Mouse (Mus musculus) G1E (cell line): Measurements from ENCODE around the gene Xylt1. TPM values are rescaled to one million over a fixed set of nuclear protein-coding genes. Genes with fewer than 3 reads are reported as not detected.

ENCODE experiments used
- ATAC-seq: 2 replicates; pipeline ENCODE4 v1.8.0; 2016; ENCODE audit warnings: mild to moderate bottlenecking; ENCODE audit not compliant: insufficient number of reproducible peaks, poor library complexity, low FRiP score, severe bottlenecking; ENCODE audit errors: extremely low read depth
- DNase-seq: peaks from one replicate; pipeline ENCODE4 v3.0.0; 2012; ENCODE audit warnings: low spot score
- H3K27me3 ChIP-seq: 2 replicates; pipeline ENCODE4 v1.6.1; 2012; ENCODE audit warnings: mild to moderate bottlenecking, low read length, inconsistent platforms; ENCODE audit not compliant: insufficient read depth
- H3K36me3 ChIP-seq: replicated peaks from 2 replicates; pipeline ENCODE3; 2012; ENCODE audit warnings: mild to moderate bottlenecking, inconsistent platforms
- H3K4me1 ChIP-seq: 2 replicates; pipeline ENCODE4 v1.6.1; 2012; ENCODE audit warnings: low read depth, low read length, inconsistent platforms, mixed read lengths; ENCODE audit not compliant: insufficient read depth
- H3K4me3 ChIP-seq: 2 replicates; pipeline ENCODE4 v1.5.1; 2012; ENCODE audit warnings: low read depth, mild to moderate bottlenecking, inconsistent platforms, low read length, moderate library complexity, mixed read lengths
- H3K9me3 ChIP-seq: replicated peaks from 2 replicates; pipeline ENCODE4 v1.6.1; 2012; ENCODE audit warnings: inconsistent platforms
- CTCF ChIP-seq: IDR thresholded peaks from 2 replicates; pipeline ENCODE4 v1.5.1; 2012; ENCODE audit warnings: low read depth, low read length, inconsistent platforms, mixed read lengths
- GATA1 ChIP-seq: IDR thresholded peaks from 2 replicates; pipeline ENCODE4 v1.6.1; 2012; ENCODE audit warnings: borderline replicate concordance, low read length, inconsistent platforms, mixed read lengths
- GATA2 ChIP-seq: IDR thresholded peaks from 2 replicates; pipeline ENCODE4 v1.6.1; 2012; ENCODE audit warnings: low read depth, low read length, inconsistent platforms, borderline replicate concordance
- POLR2AphosphoS5 ChIP-seq: IDR thresholded peaks from 2 replicates; pipeline ENCODE4 v1.6.1; 2012; ENCODE audit warnings: low read depth, low read length, inconsistent platforms; ENCODE audit not compliant: insufficient replicate concordance
- TAL1 ChIP-seq: conservative IDR thresholded peaks from 2 replicates; pipeline ENCODE4 v1.6.1; 2012; ENCODE audit warnings: low read depth, low read length, inconsistent platforms, mixed read lengths
- polyA plus RNA-seq: library from polyadenylated mRNA; stranded (reverse); fragments of >175 nt; gene quantifications from 2 replicates; pipeline ENCODE4 v1.2.3, GENCODE M21; 2012
- total RNA-seq, 2 experiments: library from RNA; stranded (forward) in 1 of 2; stranded (reverse) in 1 of 2; fragments of 200-1000 nt in 1 of 2; fragments of >200 nt in 1 of 2; fragmentation: Nextera tagmentation in 1 of 2; gene quantifications; 2 replicates each; pipeline ENCODE4 v1.2.3; 2014 to 2017

Gene Xylt1
- total and polyA plus RNA-seq, 3 experiments, result 0.11 TPM; not detected in 2

- H3K4me1 ChIP-seq, result no peaks in the 10 kb centered on the region
- TF ChIP-seq GATA1 (no peak), GATA2 (no peak), TAL1 (no peak), CTCF (no peak), POLR2AphosphoS5 (no peak)
- no peak for ATAC-seq
- no peaks in the 10 kb centered on the region for H3K27me3 ChIP-seq
- no peak for DNase-seq
- H3K9me3 ChIP-seq, result peaks cover 32% of the 10 kb centered on the region
- no peak overlapping the region for H3K4me3 ChIP-seq
- no peaks in the 10 kb centered on the region for H3K36me3 ChIP-seq
Observed at GRCm38 (mm10) chr7:117368647-117369289, 12.0 kb upstream of the Xylt1 start.

- DNase-seq, result no peak
- H3K4me1 ChIP-seq, result no peaks in the 10 kb centered on the region
- H3K9me3 ChIP-seq, result peaks cover 32% of the 10 kb centered on the region
- H3K4me3 ChIP-seq, result no peak overlapping the region
- no peaks in the 10 kb centered on the region for H3K27me3 ChIP-seq
- H3K36me3 ChIP-seq, result no peaks in the 10 kb centered on the region
- no peak for ATAC-seq
- TF ChIP-seq CTCF, result no peak
- TF ChIP-seq POLR2AphosphoS5, result no peak
- no peak for TF ChIP-seq TAL1
- TF ChIP-seq GATA2, result no peak
- no peak for TF ChIP-seq GATA1
Observed at GRCm38 (mm10) chr7:117369290-117369941, 11.4 kb upstream of the Xylt1 start.

DNA sequence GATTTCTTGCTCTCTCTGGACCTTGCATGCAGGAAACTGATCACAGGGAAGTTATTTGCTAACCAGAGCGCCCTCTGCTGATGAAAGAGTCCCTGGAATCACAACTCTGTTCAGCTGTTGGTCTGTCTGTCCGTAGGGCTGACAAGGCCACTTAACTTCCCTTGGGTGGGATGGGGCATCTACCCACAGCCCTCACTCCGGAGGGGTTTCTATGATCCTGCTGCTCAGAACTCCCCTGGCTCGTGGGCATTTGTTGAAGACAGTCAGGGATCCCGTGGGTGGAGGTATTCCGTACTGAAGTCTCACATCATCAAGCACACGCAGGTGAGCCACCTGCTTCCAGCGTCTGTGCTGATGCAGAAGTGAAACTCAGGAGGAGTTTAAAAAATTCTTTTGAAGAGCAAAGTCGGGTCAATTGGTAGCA lies 4.9 kb upstream of the Xylt1 start:
- H3K27me3 ChIP-seq, result no peaks in the 10 kb centered on the region
- H3K4me3 ChIP-seq, result no peak overlapping the region
- no peak for ATAC-seq
- H3K9me3 ChIP-seq, result peaks cover 61% of the 10 kb centered on the region
- H3K4me1 ChIP-seq, result no peaks in the 10 kb centered on the region
- TF ChIP-seq CTCF, result no peak
- TF ChIP-seq GATA2, result no peak
- no peak for TF ChIP-seq TAL1
- TF ChIP-seq POLR2AphosphoS5, result no peak
- no peak for TF ChIP-seq GATA1
- DNase-seq, result no peak
- H3K36me3 ChIP-seq, result no peaks in the 10 kb centered on the region

DNA sequence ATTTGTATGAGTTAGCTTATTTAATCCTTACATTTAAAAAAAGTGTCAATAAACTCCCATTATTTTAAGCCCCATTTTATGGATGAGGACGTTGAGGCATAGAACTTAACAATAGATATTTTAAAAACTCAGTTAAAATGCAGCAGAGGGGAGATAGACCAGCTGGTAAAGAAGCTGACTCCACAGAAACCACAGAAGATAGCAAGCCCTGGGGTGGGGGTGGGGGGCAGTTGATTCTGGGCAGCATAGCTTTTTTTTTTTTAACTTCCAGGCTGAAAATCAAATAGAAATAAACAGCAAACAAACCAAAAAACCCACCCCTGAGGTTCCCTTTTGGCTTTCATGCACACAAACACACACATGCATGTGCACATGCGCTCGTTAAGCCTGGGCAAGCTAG lies 3.6 kb upstream of the Xylt1 start:
- ATAC-seq, result no peak
- H3K4me1 ChIP-seq, result no peaks in the 10 kb centered on the region
- H3K9me3 ChIP-seq, result peaks cover 68% of the 10 kb centered on the region
- no peaks in the 10 kb centered on the region for H3K36me3 ChIP-seq
- TF ChIP-seq TAL1 (no peak), CTCF (no peak), POLR2AphosphoS5 (no peak), GATA1 (no peak), GATA2 (no peak)
- H3K4me3 ChIP-seq, result no peak overlapping the region
- DNase-seq, result no peak
- no peaks in the 10 kb centered on the region for H3K27me3 ChIP-seq

DNA sequence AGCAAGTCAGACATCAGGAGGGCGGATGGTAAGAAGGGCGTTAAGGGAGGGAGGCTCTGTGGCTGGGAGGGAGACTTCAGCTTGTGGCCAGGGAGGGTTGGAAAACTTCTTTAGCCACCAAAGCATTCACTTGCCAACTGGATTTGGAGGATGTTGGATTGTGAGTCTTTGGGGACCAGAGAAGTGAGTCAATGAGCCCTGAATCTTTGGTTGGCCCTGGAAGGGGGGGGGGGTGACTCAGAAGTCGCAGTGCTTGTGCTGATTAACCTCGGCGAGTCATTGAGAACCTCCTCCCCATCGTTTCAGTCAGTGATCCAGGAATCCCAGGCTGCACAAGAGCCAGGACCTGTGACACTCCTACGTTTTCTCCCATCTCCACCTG lies 752 bp upstream of the Xylt1 start:
- H3K4me1 ChIP-seq, result no peaks in the 10 kb centered on the region
- no peak overlapping the region for H3K4me3 ChIP-seq
- no peaks in the 10 kb centered on the region for H3K27me3 ChIP-seq
- no peak for DNase-seq
- H3K9me3 ChIP-seq, result peaks cover 72% of the 10 kb centered on the region
- H3K36me3 ChIP-seq, result no peaks in the 10 kb centered on the region
- no peak for ATAC-seq
- TF ChIP-seq TAL1 (no peak), GATA2 (no peak), POLR2AphosphoS5 (no peak), GATA1 (no peak), CTCF (no peak)

- H3K4me3 ChIP-seq, result no peak overlapping the region; the same call in 1 of the 2 replicates
- H3K36me3 ChIP-seq, result no peaks in the 10 kb centered on the region
- DNase-seq (no peak), ATAC-seq (no peak)
- peaks cover 62% of the 10 kb centered on the region for H3K9me3 ChIP-seq
- no peaks in the 10 kb centered on the region for H3K27me3 ChIP-seq
- H3K4me1 ChIP-seq, result no peaks in the 10 kb centered on the region
- TF ChIP-seq GATA2, result no peak
- no peak for TF ChIP-seq POLR2AphosphoS5
- no peak for TF ChIP-seq CTCF
- no peak for TF ChIP-seq GATA1
- no peak for TF ChIP-seq TAL1
Observed at GRCm38 (mm10) chr7:117381188-117381981, 606 bp downstream of the Xylt1 start.
